Mouse (Mus musculus) forebrain, embryonic 15.5 days (tissue): ENCODE measurements around the gene Arid4a. TPM values are rescaled to one million over a fixed set of nuclear protein-coding genes. Genes with fewer than 3 reads are reported as not detected.
"Not testable (repeated sequence)": the region's sequence is repeated elsewhere in the genome, so short reads cannot be mapped to it uniquely, and the experiment has no call there.

Experiments used
- ATAC-seq: fragments of 200-750 bp; cut with Nextera tagmentation; replicated peaks from 2 replicates; pipeline ENCODE4 v1.8.0; 2017; ENCODE audit warnings: mild to moderate bottlenecking, moderate TSS enrichment, moderate library complexity
- H3K27ac ChIP-seq: fragments of 300-500 bp; sonication (generic); replicated peaks from 2 replicates; pipeline ENCODE4 v1.5.1; 2015; ENCODE audit warnings: mild to moderate bottlenecking, inconsistent platforms
- H3K27me3 ChIP-seq: fragments of 300-500 bp; sonication (generic); 2 replicates; pipeline ENCODE4 v1.6.1; 2015; ENCODE audit warnings: inconsistent platforms
- H3K36me3 ChIP-seq: fragments of 300-500 bp; sonication (generic); 2 replicates; pipeline ENCODE4 v1.6.1; 2015; ENCODE audit warnings: mild to moderate bottlenecking, inconsistent platforms
- H3K4me1 ChIP-seq: fragments of 300-500 bp; sonication (generic); 2 replicates; pipeline ENCODE4 v1.6.1; 2015; ENCODE audit warnings: inconsistent platforms
- H3K4me2 ChIP-seq: fragments of 300-500 bp; sonication (generic); replicated peaks from 2 replicates; pipeline ENCODE4 v1.6.1; 2015; ENCODE audit warnings: mild to moderate bottlenecking, inconsistent platforms
- H3K4me3 ChIP-seq: fragments of 300-500 bp; sonication (generic); 2 replicates; pipeline ENCODE4 v1.5.1; 2015; ENCODE audit warnings: mild to moderate bottlenecking, inconsistent platforms
- H3K9ac ChIP-seq: fragments of 300-500 bp; sonication (generic); replicated peaks from 2 replicates; pipeline ENCODE4 v1.6.1; 2015; ENCODE audit warnings: mild to moderate bottlenecking, inconsistent platforms
- H3K9me3 ChIP-seq: fragments of 300-500 bp; sonication (generic); 2 replicates; pipeline ENCODE4 v1.6.1; 2016; ENCODE audit warnings: inconsistent platforms
- WGBS: fragments of 180-500 bp; shearing (Covaris S2); methylation state at CpG from one replicate; pipeline ENCODE4 v1.1.7; 2015; ENCODE audit warnings: mixed read lengths; 5-methylcytosine and 5-hydroxymethylcytosine counted together
- polyA plus RNA-seq: library from polyadenylated mRNA; unstranded; fragments of >200 nt; fragmentation: Nextera tagmentation; extraction: Ambion mirVana; gene quantifications from 2 replicates; pipeline ENCODE4 v1.2.1, GENCODE M21; 2015

Arid4a gene
- polyA plus RNA-seq, 1 experiment from 2014 or later: 57.1 TPM

DNA sequence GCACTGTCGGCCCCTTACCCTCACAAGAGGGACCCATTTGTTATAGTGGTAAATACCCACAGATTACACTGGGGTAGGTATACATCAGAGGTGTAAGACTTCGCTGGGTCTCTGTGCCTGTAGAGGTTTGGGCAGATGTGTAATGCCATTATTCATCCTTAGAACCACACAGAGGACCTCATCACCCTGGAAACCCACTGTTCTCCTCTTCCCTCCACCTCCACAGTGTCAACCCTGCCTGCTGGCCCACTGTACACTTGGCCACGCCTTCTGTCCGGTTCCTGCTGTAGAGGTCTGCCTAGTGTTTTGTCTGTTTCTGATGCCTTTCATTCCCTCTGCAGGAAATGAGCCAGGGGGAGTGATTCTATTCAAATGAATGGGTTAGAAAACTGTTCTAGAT, 56.3 kb downstream of the Arid4a start:
- Histone ChIP-seq H3K9ac (no peak overlapping the region), H3K4me1 (no peaks in the 10 kb centered on the region), H3K36me3 (peaks cover 92% of the 10 kb centered on the region), H3K9me3 (no peaks in the 10 kb centered on the region), H3K4me3 (no peak overlapping the region), H3K27ac (no peak overlapping the region), H3K27me3 (no peaks in the 10 kb centered on the region), H3K4me2 (no peak overlapping the region)
- WGBS: 84% methylated on average over 4 of the region's 4 CpGs
- ATAC-seq: no peak

DNA sequence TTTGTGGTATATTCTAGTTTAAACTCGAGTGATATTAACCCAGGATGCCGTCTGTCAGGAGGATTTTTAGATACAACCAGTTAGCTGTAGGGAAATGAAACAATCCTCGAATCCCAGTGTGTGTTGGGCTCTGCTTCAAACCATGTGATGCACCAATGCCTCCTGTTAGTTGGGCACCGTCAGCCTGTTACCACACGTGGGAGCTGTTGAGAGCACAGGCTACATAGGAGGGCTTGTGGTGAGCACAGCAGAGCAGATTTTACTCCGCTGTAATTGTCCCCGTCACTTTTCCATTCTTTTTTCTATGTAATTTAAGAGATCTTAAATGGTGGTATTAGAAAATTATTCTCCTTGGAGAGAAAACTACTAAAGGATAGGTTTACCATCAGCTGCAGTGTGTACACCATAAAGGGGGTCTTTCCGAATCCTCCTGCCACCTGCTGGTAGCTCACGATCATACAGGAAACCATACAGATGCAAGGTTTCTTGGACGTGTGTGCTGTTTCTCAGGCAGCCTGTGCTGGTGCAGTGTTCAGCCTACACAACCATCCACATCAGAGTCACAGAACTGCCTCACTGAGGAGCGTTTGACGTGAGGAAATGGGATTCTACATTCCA, 57.4 kb downstream of the Arid4a start:
- Histone ChIP-seq H3K4me1 (no peaks in the 10 kb centered on the region), H3K4me3 (no peak overlapping the region), H3K27ac (no peak overlapping the region), H3K4me2 (no peak overlapping the region), H3K27me3 (no peaks in the 10 kb centered on the region), H3K9me3 (no peaks in the 10 kb centered on the region), H3K36me3 (peaks cover 80% of the 10 kb centered on the region), H3K9ac (no peak overlapping the region)
- WGBS: 59% methylated on average over 12 of the region's 12 CpGs
- peak; percentile 72; the same call in 1 of the 2 replicates for ATAC-seq

DNA sequence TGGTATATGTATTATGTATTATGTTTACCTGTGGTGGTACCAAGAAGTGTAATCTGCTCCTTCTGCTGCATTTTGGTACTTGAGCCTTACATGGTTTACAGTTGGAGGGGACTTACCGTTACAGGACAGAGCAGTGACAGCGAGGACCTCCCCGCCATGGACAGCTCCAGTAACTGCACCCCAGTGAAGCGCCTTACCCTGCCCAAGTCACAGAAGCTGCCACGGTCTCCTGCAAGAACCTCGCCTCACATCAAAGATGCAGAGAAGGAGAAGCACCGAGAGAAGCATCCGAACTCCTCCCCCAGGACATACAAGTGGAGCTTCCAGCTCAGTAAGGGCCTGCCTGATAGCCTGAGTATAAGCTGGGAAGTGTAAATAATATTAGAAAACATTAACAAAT, 70.5 kb downstream of the Arid4a start:
- H3K4me1 ChIP-seq: no peaks in the 10 kb centered on the region

DNA sequence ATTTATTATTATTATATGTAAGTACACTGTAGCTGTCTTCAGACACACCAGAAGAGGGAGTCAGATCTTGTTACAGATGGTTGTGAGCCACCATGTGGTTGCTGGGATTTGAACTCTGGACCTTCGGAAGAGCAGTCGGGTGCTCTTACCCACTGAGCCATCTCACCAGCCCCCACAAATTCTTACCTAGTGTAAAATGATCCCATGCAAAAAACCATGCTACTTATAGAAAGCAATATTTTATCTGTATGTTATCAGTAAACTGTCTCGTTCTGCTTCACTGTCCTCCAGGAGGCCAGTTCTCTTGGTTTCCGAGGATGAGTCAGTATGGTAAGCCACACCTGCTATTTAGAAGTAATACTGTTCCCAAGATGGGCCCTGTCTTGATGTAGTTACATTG, 88.5 kb downstream of the Arid4a start:
- H3K4me1 ChIP-seq, H3K27ac ChIP-seq, H3K4me2 ChIP-seq, H3K9ac ChIP-seq, ATAC-seq, H3K4me3 ChIP-seq, H3K36me3 ChIP-seq, H3K27me3 ChIP-seq, H3K9me3 ChIP-seq: not testable (repeated sequence)
- 99% methylated on average over 4 of the region's 4 CpGs for WGBS

More for the DNA sequence above, 70.5 kb downstream of the Arid4a start:
- no peak overlapping the region for H3K9ac ChIP-seq
- 90% methylated on average over 8 of the region's 8 CpGs for WGBS
- H3K27ac ChIP-seq: no peak overlapping the region
- H3K4me3 ChIP-seq: no peak overlapping the region
- no peaks in the 10 kb centered on the region for H3K9me3 ChIP-seq
- peaks cover 25% of the 10 kb centered on the region for H3K36me3 ChIP-seq
- H3K4me2 ChIP-seq: no peak overlapping the region
- no peaks in the 10 kb centered on the region for H3K27me3 ChIP-seq
- no peak for ATAC-seq

DNA sequence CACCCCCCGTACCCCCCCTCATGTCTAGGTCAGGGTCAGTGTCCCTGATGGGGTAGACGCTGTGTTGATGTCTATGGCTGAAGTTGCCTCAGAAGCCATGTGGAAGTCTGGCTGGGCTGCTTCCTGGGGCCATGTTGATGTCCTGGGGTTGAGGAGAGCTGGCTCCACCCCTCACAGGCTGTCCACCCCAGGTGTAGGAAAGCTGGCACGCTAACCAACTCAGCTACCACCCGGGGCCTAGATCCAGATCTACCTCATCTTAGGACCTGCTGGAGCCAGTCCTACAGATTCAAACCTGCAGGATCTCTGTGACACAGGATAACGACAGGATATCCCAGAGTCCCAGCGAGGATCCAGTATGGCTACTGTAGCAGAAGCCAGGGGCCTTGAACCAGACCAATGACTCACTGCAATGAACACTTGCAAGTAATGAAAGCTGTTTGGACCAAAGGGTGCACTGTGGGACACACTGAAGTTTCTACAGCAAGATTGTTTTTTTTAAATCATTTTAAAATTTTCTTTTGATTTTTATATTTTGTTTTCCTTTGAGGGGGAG, 91.5 kb downstream of the Arid4a start:
- whole genome bisulfite sequencing: 88% methylated on average over 6 of the region's 6 CpGs
- Histone ChIP-seq H3K27ac (no peak overlapping the region), H3K4me3 (no peak overlapping the region), H3K9ac (no peak overlapping the region), H3K9me3 (no peaks in the 10 kb centered on the region), H3K36me3 (no peaks in the 10 kb centered on the region), H3K4me2 (no peak overlapping the region), H3K27me3 (no peaks in the 10 kb centered on the region), H3K4me1 (peaks cover 5% of the 10 kb centered on the region; the same call in 1 of the 2 replicates)
- ATAC-seq: no peak

DNA sequence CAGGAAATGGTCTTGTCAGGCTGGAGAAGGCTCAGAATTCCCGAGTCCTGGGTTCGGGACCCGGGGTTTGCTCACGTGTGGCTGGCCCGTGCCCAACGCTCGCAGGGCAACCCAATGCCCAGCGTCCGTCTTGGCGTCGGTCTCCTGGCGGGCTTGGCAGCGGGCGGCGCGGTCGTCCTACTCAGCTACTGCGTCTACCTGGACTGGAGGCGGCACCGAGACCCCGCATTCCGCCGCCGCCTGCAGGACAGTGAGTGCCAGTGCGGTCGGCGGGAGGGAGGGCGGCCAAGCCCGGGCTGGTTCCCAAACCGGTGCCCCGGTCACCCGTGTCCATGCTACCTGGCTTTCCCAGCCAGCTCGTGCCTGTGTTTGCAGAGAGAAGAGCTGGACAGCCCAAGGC, 95.5 kb downstream of the Arid4a start, which contains the start of gene Tomm20l:
Gene Tomm20l, plus strand, starts transcription at position 98 of the 400 bp plus-strand sequence.
- Histone ChIP-seq H3K4me3 (0 out of 2 replicates have a peak within 1 kb of the TSS, but pooled peaks have one; percentile 11), H3K27ac (no peak within 1 kb of the TSS), H3K9ac (no peak within 1 kb of the TSS), H3K36me3 (no peaks in the 10 kb centered on the region), H3K27me3 (no peaks in the 10 kb centered on the region), H3K4me2 (peak within 1 kb of the TSS; percentile 39), H3K9me3 (no peaks in the 10 kb centered on the region), H3K4me1 (peaks cover 11% of the 10 kb centered on the region)
- 6% methylated on average over 33 of the region's 33 CpGs for WGBS
- ATAC-seq: no peak

DNA sequence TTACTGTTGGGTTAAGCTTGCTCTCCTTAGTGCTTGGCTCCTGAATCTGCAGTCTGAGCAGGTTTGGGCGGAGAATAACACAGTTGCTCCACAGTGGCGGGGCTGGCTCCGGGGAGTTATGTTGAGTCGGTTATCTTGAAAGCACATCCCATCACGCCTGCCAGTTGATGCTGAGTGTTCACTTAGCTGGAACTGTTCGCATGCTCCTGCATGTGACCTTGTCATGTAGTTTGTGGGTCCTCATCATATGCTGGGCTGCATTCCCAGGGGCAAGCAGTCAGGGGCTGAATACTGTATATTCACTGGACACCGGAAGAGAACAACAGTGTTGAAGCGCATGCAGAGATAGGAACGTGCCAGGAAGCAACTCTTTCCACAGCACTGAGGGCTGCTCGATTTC, 97.3 kb downstream of the Arid4a start:
- Histone ChIP-seq H3K36me3 (no peaks in the 10 kb centered on the region), H3K4me2 (no peak overlapping the region), H3K4me1 (peaks cover 11% of the 10 kb centered on the region), H3K27ac (no peak overlapping the region), H3K9me3 (no peaks in the 10 kb centered on the region), H3K9ac (no peak overlapping the region), H3K27me3 (no peaks in the 10 kb centered on the region), H3K4me3 (no peak overlapping the region)
- WGBS: 88% methylated on average over 10 of the region's 10 CpGs
- ATAC-seq: no peak

DNA sequence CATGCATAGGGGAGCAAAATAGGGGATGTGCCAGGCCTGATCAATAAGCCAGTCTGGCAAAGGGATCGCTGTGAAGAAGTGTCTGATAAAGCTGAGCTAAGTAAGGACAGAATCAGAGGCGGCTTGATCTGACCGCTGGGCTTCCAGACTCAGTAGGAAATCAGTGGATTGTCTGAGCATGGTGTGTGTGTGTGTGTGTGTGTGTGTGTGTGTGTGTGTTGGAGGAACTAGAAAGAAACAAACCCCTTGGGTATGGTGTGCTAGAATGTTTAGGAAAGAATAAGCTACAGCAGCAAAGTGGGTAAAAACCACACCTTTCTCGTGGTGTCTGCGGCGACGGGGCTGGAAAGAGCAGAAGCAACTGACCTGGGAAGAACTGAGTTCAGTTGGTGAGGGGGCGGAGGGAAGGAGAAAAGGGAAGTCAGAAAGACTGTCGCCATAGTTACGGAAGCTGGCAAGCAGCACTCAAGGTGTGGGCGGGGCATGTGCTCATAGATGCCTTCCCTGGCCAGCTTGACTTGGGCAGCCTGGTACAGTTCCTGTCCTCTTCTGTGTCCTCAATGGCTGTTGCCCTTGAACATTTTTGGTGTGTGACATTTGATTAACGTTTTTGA, 98.0 kb downstream of the Arid4a start:
- no peaks in the 10 kb centered on the region for H3K27me3 ChIP-seq
- peak overlapping the region; percentile 10; the same call in 1 of the 2 replicates for H3K4me2 ChIP-seq
- H3K9ac ChIP-seq: no peak overlapping the region
- H3K9me3 ChIP-seq: no peaks in the 10 kb centered on the region
- 22% methylated on average over 12 of the region's 12 CpGs for WGBS
- peaks cover 11% of the 10 kb centered on the region for H3K4me1 ChIP-seq
- no peak overlapping the region for H3K27ac ChIP-seq
- H3K4me3 ChIP-seq: no peak overlapping the region
- no peaks in the 10 kb centered on the region for H3K36me3 ChIP-seq
- 0 out of 2 replicates have a peak, but pooled peaks have one; percentile 43 for ATAC-seq

DNA sequence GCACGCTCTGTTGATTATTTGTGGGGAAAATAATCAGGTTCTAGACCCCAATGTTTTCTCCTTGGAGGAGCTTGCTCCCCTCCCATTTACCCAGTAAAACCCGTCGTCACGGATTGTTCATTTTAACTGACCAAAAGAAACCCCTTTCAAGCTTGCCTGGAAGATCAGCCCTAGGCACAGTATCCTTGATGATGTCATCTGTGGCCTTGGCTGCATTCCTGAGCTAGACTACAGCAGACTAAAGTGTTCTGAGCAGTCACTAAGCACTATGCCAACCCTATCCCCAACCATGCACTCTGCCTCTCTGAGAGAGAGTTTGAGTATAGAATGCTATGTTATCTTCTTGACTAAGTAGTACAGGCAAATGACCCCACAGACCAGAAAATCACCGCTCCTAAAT, 100.6 kb downstream of the Arid4a start:
- Histone ChIP-seq H3K4me1 (peaks cover 9% of the 10 kb centered on the region), H3K9me3 (no peaks in the 10 kb centered on the region), H3K4me3 (no peak overlapping the region), H3K9ac (no peak overlapping the region), H3K36me3 (no peaks in the 10 kb centered on the region), H3K4me2 (no peak overlapping the region), H3K27ac (no peak overlapping the region), H3K27me3 (no peaks in the 10 kb centered on the region)
- WGBS: 66% methylated on average over 5 of the region's 5 CpGs
- no peak for ATAC-seq

DNA sequence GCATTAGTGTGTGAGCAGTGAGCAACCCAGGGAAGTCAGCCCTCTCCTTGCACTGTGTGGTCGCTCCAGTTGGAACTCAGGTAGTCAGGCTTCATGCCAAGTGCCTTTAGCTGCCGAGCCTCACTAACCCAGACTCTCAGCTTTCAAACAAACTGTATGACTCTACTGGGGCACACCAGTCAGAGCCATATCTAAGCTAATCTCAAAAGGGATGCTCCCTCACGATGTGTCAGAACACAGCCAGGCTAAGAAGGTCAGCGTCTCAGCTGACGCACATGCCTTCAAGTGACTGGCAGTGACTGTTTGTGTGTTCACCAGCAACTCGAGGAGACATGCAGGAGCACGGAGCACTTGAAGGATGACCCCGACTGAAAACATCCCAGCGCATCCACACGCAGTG, 106.9 kb downstream of the Arid4a start:
- H3K27ac ChIP-seq: no peak overlapping the region
- no peak overlapping the region for H3K4me2 ChIP-seq
- no peaks in the 10 kb centered on the region for H3K4me1 ChIP-seq
- peaks cover 34% of the 10 kb centered on the region for H3K36me3 ChIP-seq
- no peak for ATAC-seq
- H3K9ac ChIP-seq: no peak overlapping the region
- H3K4me3 ChIP-seq: no peak overlapping the region
- H3K27me3 ChIP-seq: no peaks in the 10 kb centered on the region
- 91% methylated on average over 10 of the region's 10 CpGs for WGBS
- no peaks in the 10 kb centered on the region for H3K9me3 ChIP-seq

DNA sequence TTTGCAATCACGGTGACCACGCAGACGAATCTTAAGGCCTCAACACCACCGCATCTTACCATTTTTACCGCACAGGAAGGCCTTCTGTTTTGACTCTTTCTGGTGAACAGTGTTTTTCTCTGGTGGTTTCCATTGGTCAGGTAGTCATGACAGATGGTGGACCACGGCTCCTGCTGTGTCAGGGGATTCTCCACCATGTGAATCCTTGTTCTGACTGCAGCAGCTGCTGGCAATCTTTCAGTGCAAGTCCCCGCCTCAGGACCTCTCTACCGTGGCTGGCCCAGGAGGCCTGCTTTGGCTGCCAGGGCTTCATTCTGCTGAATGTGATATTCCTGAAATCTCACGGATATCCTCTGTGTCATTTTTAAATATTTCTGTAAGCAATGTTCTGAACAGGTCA, 107.5 kb downstream of the Arid4a start:
- Histone ChIP-seq H3K4me1 (no peaks in the 10 kb centered on the region), H3K36me3 (peaks cover 34% of the 10 kb centered on the region), H3K27ac (no peak overlapping the region), H3K9me3 (no peaks in the 10 kb centered on the region), H3K27me3 (no peaks in the 10 kb centered on the region), H3K9ac (no peak overlapping the region), H3K4me2 (no peak overlapping the region), H3K4me3 (no peak overlapping the region)
- ATAC-seq: no peak
- WGBS: 89% methylated on average over 9 of the region's 9 CpGs

DNA sequence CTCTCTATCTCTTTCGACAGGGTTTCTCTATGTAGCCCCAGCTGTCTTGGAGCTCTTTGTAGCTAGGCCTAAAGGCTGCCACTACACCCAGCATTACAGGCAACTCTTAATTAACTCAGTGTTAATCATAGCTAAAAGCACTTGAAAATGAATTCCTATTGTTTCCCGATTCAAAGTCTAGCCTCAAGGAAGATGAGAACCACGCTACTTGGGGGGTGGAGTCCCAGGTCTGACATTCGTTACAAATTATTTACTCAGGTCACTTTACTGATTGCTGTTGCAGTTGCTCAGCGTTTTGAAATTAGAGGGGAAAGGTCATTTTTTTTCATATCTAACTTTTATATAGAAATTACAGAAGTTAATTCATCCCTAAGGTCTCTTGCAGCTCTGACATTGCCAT, 119.8 kb downstream of the Arid4a start:
- WGBS: 9% methylated on average over 5 of the region's 5 CpGs
- no peaks in the 10 kb centered on the region for H3K27me3 ChIP-seq
- H3K4me2 ChIP-seq: peak overlapping the region; percentile 73
- H3K36me3 ChIP-seq: peaks cover 22% of the 10 kb centered on the region; the same call in 1 of the 2 replicates
- peak overlapping the region; percentile 89 for H3K4me3 ChIP-seq
- ATAC-seq: no peak
- peak overlapping the region; percentile 90 for H3K9ac ChIP-seq
- no peaks in the 10 kb centered on the region for H3K9me3 ChIP-seq
- peaks cover 43% of the 10 kb centered on the region for H3K4me1 ChIP-seq
- H3K27ac ChIP-seq: no peak overlapping the region
